10 mouse cellular contexts compared by ENCODE assay signal in the genomic region with DNA sequence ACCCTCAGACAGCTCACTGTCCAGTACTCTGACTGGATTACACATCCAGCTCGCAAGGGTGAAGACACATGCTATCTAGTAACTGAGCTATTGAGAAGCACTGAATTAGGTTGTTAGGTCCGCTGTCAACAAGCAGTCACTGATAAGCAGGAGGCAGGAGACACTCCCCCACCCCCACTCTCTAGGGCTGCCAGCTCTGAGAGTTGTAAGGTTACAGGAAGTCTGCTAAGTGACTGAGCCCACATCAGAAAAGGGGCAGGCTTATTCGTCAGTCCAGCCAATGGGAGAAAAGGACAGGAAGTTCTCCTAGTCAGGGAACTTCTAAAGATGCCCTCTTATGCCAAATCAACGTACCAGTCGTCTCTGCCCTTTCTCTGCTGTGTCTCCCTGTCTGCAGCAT.
A peak's percentile ranks its signal among the peaks of the same experiment; 100 is the strongest.
DNase-seq lines count a peak whose midpoint lies in the region; ATAC-seq lines count a peak whose summit lies in the region.
"Had no signal": no experiment of that assay in that cellular context is flagged by ENCODE, and none has a peak within 500 bp of the region (broad histone marks: within the 10 kb centered on the region; RNA-seq: fewer than 3 reads in every experiment).

No protein-coding gene starts in this region.

- no peak overlapping the region for H3K27ac ChIP-seq in midbrain, embryonic 11.5 days (ENCODE audit: low read depth, low read length)
- H3K27ac ChIP-seq: embryonic facial prominence, embryonic 13.5 days; neural tube, embryonic 12.5 days had no signal

- ATAC-seq in megakaryocyte-erythroid progenitor cell, adult 5-6 weeks (replicated peaks; ENCODE audit: low FRiP score, low TSS enrichment, poor library complexity, severe bottlenecking): peak; percentile 96
- ATAC-seq in midbrain, embryonic 11.5 days (ENCODE audit: low FRiP score): no peak

- 57% methylated on average over 5 of the region's 5 CpGs for WGBS in midbrain, embryonic 11.5 days

- no peaks in the 10 kb centered on the region for H3K9me3 ChIP-seq in midbrain, embryonic 11.5 days (ENCODE audit: control insufficient read depth, low read length)
- H3K9me3 ChIP-seq: embryonic facial prominence, embryonic 13.5 days; neural tube, embryonic 12.5 days had no signal

- H3K9ac ChIP-seq in midbrain, embryonic 11.5 days (ENCODE audit: low read length): no peak overlapping the region
- H3K9ac ChIP-seq: embryonic facial prominence, embryonic 13.5 days; neural tube, embryonic 12.5 days had no signal

- no peak overlapping the region for H3K4me2 ChIP-seq in midbrain, embryonic 11.5 days
- H3K4me2 ChIP-seq: embryonic facial prominence, embryonic 13.5 days; neural tube, embryonic 12.5 days had no signal

- peak; percentile 80 for DNase-seq in CD4-positive helper T cell, adult 2 months (ENCODE audit: low read depth, low spot score)
- peak; percentile 73 for DNase-seq in ZHBTc4 (ENCODE audit: low read depth, low spot score)
- DNase-seq in heart, adult 8-10 months (ENCODE audit: low spot score): peak; percentile 78
- peak; percentile 72 for DNase-seq in kidney, postnatal 10 days
- DNase-seq in midbrain, embryonic 11.5 days (ENCODE audit: low spot score, missing footprints): no peak
- no peak for DNase-seq in cerebellum, postnatal 36 days
- no peak for DNase-seq in layer of hippocampus, postnatal 10 days (ENCODE audit: low spot score in 2 of 2)

- H3K27me3 ChIP-seq in midbrain, embryonic 11.5 days (ENCODE audit: control insufficient read depth, insufficient read depth, low read length): no peaks in the 10 kb centered on the region
- H3K27me3 ChIP-seq: embryonic facial prominence, embryonic 13.5 days; neural tube, embryonic 12.5 days had no signal

- peaks cover 32% of the 10 kb centered on the region for H3K4me1 ChIP-seq in midbrain, embryonic 11.5 days (ENCODE audit: control insufficient read depth, insufficient read depth, low read length)

- no peaks in the 10 kb centered on the region for H3K36me3 ChIP-seq in midbrain, embryonic 11.5 days (ENCODE audit: control insufficient read depth, insufficient read depth, low read length)
- H3K36me3 ChIP-seq: embryonic facial prominence, embryonic 13.5 days; neural tube, embryonic 12.5 days had no signal

- no peak overlapping the region for H3K4me3 ChIP-seq in midbrain, embryonic 11.5 days (ENCODE audit: low read depth, low read length)
- H3K4me3 ChIP-seq: embryonic facial prominence, embryonic 13.5 days; neural tube, embryonic 12.5 days had no signal

Comparison
In these comparisons a context has a peak if more than half of its experiments do, and no peak if none do; other contexts are left out.
1. DNase-seq: peak in CD4-positive helper T cell, adult 2 months (single experiment), ZHBTc4 (single experiment), heart, adult 8-10 months (single experiment) and kidney, postnatal 10 days (single experiment); none in midbrain, embryonic 11.5 days (single experiment), cerebellum, postnatal 36 days (0 of 2) and layer of hippocampus, postnatal 10 days (0 of 2).